Comparison of ENCODE assay signal across 10 mouse cellular contexts in the genomic region with DNA sequence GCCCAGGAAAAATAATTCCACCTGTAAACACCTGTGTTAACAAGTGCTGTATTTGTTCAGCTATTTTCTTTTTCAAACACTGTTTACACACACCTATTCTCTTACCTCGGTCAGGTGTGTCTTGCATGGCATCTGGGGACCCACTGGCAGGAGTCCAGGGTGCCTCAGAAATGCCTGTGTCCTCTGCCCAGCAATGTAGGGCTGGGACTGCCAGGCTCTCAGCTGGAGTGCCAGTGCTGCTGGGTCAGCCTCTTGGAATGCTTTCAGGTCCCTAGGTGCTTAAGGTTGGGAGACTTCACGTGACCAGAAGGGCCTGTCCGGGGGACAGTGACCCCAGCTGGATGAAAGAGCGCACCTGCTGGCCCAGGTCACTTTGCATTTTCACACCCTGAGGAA.
DNase-seq lines count a peak whose midpoint lies in the region; ATAC-seq lines count a peak whose summit lies in the region.
"Had no signal": no experiment of that assay in that cellular context is flagged by ENCODE, and none has a peak within 500 bp of the region (broad histone marks: within the 10 kb centered on the region; RNA-seq: fewer than 3 reads in every experiment).

No protein-coding gene starts in this region.

- ATAC-seq in midbrain, embryonic 14.5 days (ENCODE audit: low FRiP score, low TSS enrichment): no peak
- ATAC-seq in intestine, embryonic 16.5 days: peak; percentile 85
- peak; percentile 82 for ATAC-seq in stomach, embryonic 15.5 days (ENCODE audit: insufficient read depth, low FRiP score, low read depth)
- ATAC-seq in hindbrain, embryonic 11.5 days (ENCODE audit: low FRiP score): no peak
- ATAC-seq in monocyte, adult 5-6 weeks (replicated peaks; ENCODE audit: insufficient number of reproducible peaks, low FRiP score, low TSS enrichment, poor library complexity, severe bottlenecking): no peak
- ATAC-seq: hindbrain, embryonic 16.5 days had no signal

- H3K9ac ChIP-seq in midbrain, embryonic 14.5 days (replicated peaks; ENCODE audit: low read length): no peak overlapping the region
- H3K9ac ChIP-seq in intestine, embryonic 16.5 days (ENCODE audit: low read depth, low read length): 0 out of 2 replicates have a peak overlapping the region, but pooled peaks have one; percentile 11
- no peak overlapping the region for H3K9ac ChIP-seq in stomach, embryonic 15.5 days
- H3K9ac ChIP-seq in hindbrain, embryonic 11.5 days (ENCODE audit: low read depth, low read length): no peak overlapping the region
- H3K9ac ChIP-seq: limb, embryonic 12.5 days had no signal

- no peak overlapping the region for H3K4me2 ChIP-seq in midbrain, embryonic 14.5 days (ENCODE audit: low read length)
- no peak overlapping the region for H3K4me2 ChIP-seq in intestine, embryonic 16.5 days (ENCODE audit: low read depth, low read length)
- no peak overlapping the region for H3K4me2 ChIP-seq in stomach, embryonic 15.5 days
- no peak overlapping the region for H3K4me2 ChIP-seq in hindbrain, embryonic 11.5 days (replicated peaks; ENCODE audit: low read depth, low read length)
- H3K4me2 ChIP-seq: limb, embryonic 12.5 days had no signal

- H3K27ac ChIP-seq in midbrain, embryonic 10.5 days (replicated peaks): peak overlapping the region; percentile 38; the same call in 1 of the 2 replicates
- no peak overlapping the region for H3K27ac ChIP-seq in midbrain, embryonic 14.5 days (replicated peaks; ENCODE audit: low read depth, low read length)
- H3K27ac ChIP-seq in intestine, embryonic 16.5 days (ENCODE audit: low read length): peak overlapping the region; percentile 54; the same call in 1 of the 2 replicates
- peak overlapping the region; percentile 62 for H3K27ac ChIP-seq in limb, embryonic 10.5 days
- H3K27ac ChIP-seq in stomach, embryonic 15.5 days: peak overlapping the region; percentile 85
- no peak overlapping the region for H3K27ac ChIP-seq in hindbrain, embryonic 11.5 days (ENCODE audit: low read depth, low read length)
- H3K27ac ChIP-seq: limb, embryonic 12.5 days had no signal

- peaks cover 11% of the 10 kb centered on the region for H3K27me3 ChIP-seq in midbrain, embryonic 10.5 days (ENCODE audit: low read depth, poor library complexity, severe bottlenecking)
- H3K27me3 ChIP-seq in midbrain, embryonic 14.5 days (ENCODE audit: control insufficient read depth, insufficient read depth, low read length): no peaks in the 10 kb centered on the region
- no peaks in the 10 kb centered on the region for H3K27me3 ChIP-seq in intestine, embryonic 16.5 days (replicated peaks; ENCODE audit: control insufficient read depth, insufficient read depth, low read length)
- H3K27me3 ChIP-seq in limb, embryonic 10.5 days (ENCODE audit: low read depth, poor library complexity, severe bottlenecking): no peaks in the 10 kb centered on the region
- no peaks in the 10 kb centered on the region for H3K27me3 ChIP-seq in stomach, embryonic 15.5 days (replicated peaks)
- H3K27me3 ChIP-seq in hindbrain, embryonic 11.5 days (ENCODE audit: control insufficient read depth, insufficient read depth, low read length): no peaks in the 10 kb centered on the region
- H3K27me3 ChIP-seq: limb, embryonic 12.5 days had no signal

- H3K9me3 ChIP-seq in midbrain, embryonic 10.5 days (replicated peaks): 0 out of 2 replicates have a peak, but pooled peaks cover 4% of the 10 kb centered on the region
- no peaks in the 10 kb centered on the region for H3K9me3 ChIP-seq in midbrain, embryonic 14.5 days (ENCODE audit: control insufficient read depth, low read length)
- no peaks in the 10 kb centered on the region for H3K9me3 ChIP-seq in intestine, embryonic 16.5 days (ENCODE audit: control insufficient read depth, low read length)
- H3K9me3 ChIP-seq in limb, embryonic 10.5 days (replicated peaks): no peaks in the 10 kb centered on the region
- no peaks in the 10 kb centered on the region for H3K9me3 ChIP-seq in stomach, embryonic 15.5 days
- H3K9me3 ChIP-seq in hindbrain, embryonic 11.5 days (ENCODE audit: control insufficient read depth, low read length): no peaks in the 10 kb centered on the region

- WGBS in midbrain, embryonic 10.5 days: 36% methylated on average over 4 of the region's 4 CpGs
- WGBS in midbrain, embryonic 14.5 days: 39% methylated on average over 4 of the region's 4 CpGs
- 48% methylated on average over 4 of the region's 4 CpGs for WGBS in intestine, embryonic 16.5 days
- WGBS in limb, embryonic 10.5 days: 30% methylated on average over 4 of the region's 4 CpGs
- 38% methylated on average over 4 of the region's 4 CpGs for WGBS in stomach, embryonic 15.5 days
- WGBS in hindbrain, embryonic 11.5 days: 34% methylated on average over 4 of the region's 4 CpGs

- no peaks in the 10 kb centered on the region for H3K36me3 ChIP-seq in midbrain, embryonic 10.5 days
- no peaks in the 10 kb centered on the region for H3K36me3 ChIP-seq in midbrain, embryonic 14.5 days (ENCODE audit: control insufficient read depth, insufficient read depth, low read length)
- H3K36me3 ChIP-seq in intestine, embryonic 16.5 days (ENCODE audit: control insufficient read depth, insufficient read depth, low read length): no peaks in the 10 kb centered on the region
- H3K36me3 ChIP-seq in limb, embryonic 10.5 days: no peaks in the 10 kb centered on the region
- no peaks in the 10 kb centered on the region for H3K36me3 ChIP-seq in stomach, embryonic 15.5 days
- H3K36me3 ChIP-seq in hindbrain, embryonic 11.5 days (ENCODE audit: control insufficient read depth, insufficient read depth, low read length): no peaks in the 10 kb centered on the region
- H3K36me3 ChIP-seq: G1E; limb, embryonic 12.5 days had no signal

- no peak overlapping the region for H3K4me3 ChIP-seq in midbrain, embryonic 10.5 days
- H3K4me3 ChIP-seq in midbrain, embryonic 14.5 days (replicated peaks; ENCODE audit: low read depth, low read length): no peak overlapping the region
- no peak overlapping the region for H3K4me3 ChIP-seq in intestine, embryonic 16.5 days (ENCODE audit: low read length)
- no peak overlapping the region for H3K4me3 ChIP-seq in limb, embryonic 10.5 days
- no peak overlapping the region for H3K4me3 ChIP-seq in stomach, embryonic 15.5 days (replicated peaks)
- H3K4me3 ChIP-seq in hindbrain, embryonic 11.5 days (ENCODE audit: low read depth, low read length): no peak overlapping the region
- H3K4me3 ChIP-seq: limb, embryonic 12.5 days had no signal

- no peak for DNase-seq in midbrain, embryonic 10.5 days (ENCODE audit: low spot score)
- no peak for DNase-seq in midbrain, embryonic 14.5 days
- DNase-seq in limb, embryonic 10.5 days (ENCODE audit: low spot score): no peak
- no peak for DNase-seq in hindbrain, embryonic 11.5 days (ENCODE audit: low spot score)

- peaks cover 37% of the 10 kb centered on the region for H3K4me1 ChIP-seq in midbrain, embryonic 10.5 days
- no peaks in the 10 kb centered on the region for H3K4me1 ChIP-seq in midbrain, embryonic 14.5 days (ENCODE audit: control insufficient read depth, insufficient read depth, low read length)
- H3K4me1 ChIP-seq in intestine, embryonic 16.5 days (ENCODE audit: control insufficient read depth, insufficient read depth, low read length): 0 out of 2 replicates have a peak, but pooled peaks cover 6% of the 10 kb centered on the region
- peaks cover 24% of the 10 kb centered on the region for H3K4me1 ChIP-seq in limb, embryonic 10.5 days
- H3K4me1 ChIP-seq in stomach, embryonic 15.5 days: peaks cover 5% of the 10 kb centered on the region
- 0 out of 2 replicates have a peak, but pooled peaks cover 2% of the 10 kb centered on the region for H3K4me1 ChIP-seq in hindbrain, embryonic 11.5 days (replicated peaks; ENCODE audit: control insufficient read depth, insufficient read depth, low read length)

Comparison
In these comparisons a context has a peak if more than half of its experiments do, and no peak if none do; other contexts are left out.
1. H3K27ac ChIP-seq: peak in midbrain, embryonic 10.5 days (single experiment), intestine, embryonic 16.5 days (single experiment), limb, embryonic 10.5 days (single experiment) and stomach, embryonic 15.5 days (single experiment); none in midbrain, embryonic 14.5 days (single experiment) and hindbrain, embryonic 11.5 days (single experiment).
2. ATAC-seq: peak in intestine, embryonic 16.5 days (single experiment) and stomach, embryonic 15.5 days (single experiment); none in midbrain, embryonic 14.5 days (single experiment), hindbrain, embryonic 11.5 days (single experiment) and monocyte, adult 5-6 weeks (single experiment).